Mouse (Mus musculus) midbrain, embryonic 14.5 days (tissue): Measurements from ENCODE around the gene Btbd6. TPM values are rescaled to one million over a fixed set of nuclear protein-coding genes. Genes with fewer than 3 reads are reported as not detected.

Source experiments
- ATAC-seq: fragments of 200-750 bp; cut with Nextera tagmentation; 2 replicates; pipeline ENCODE4 v1.8.0; 2017; ENCODE audit warnings: moderate number of reproducible peaks, moderate library complexity; ENCODE audit not compliant: low FRiP score, low TSS enrichment
- DNase-seq: peaks from one replicate; pipeline ENCODE4 v3.0.0-alpha.2; 2015
- H3K27ac ChIP-seq: fragments of 300-500 bp; sonication (generic); replicated peaks from 2 replicates; pipeline ENCODE4 v1.5.1; 2014; ENCODE audit warnings: mild to moderate bottlenecking, low read depth, low read length, moderate library complexity
- H3K27me3 ChIP-seq: fragments of 300-500 bp; sonication (generic); 2 replicates; pipeline ENCODE4 v1.6.1; 2014; ENCODE audit warnings: low read length, control low read depth, mixed read lengths; ENCODE audit not compliant: control insufficient read depth, insufficient read depth
- H3K36me3 ChIP-seq: fragments of 300-500 bp; sonication (generic); 2 replicates; pipeline ENCODE4 v1.6.1; 2014; ENCODE audit warnings: low read length, control low read depth; ENCODE audit not compliant: control insufficient read depth, insufficient read depth
- H3K4me1 ChIP-seq: fragments of 300-500 bp; sonication (generic); 2 replicates; pipeline ENCODE4 v1.6.1; 2014; ENCODE audit warnings: mild to moderate bottlenecking, antibody characterized with exemption, low read length, control low read depth; ENCODE audit not compliant: control insufficient read depth, insufficient read depth
- H3K4me2 ChIP-seq: fragments of 300-500 bp; sonication (generic); 2 replicates; pipeline ENCODE4 v1.6.1; 2014; ENCODE audit warnings: mild to moderate bottlenecking, low read length, moderate library complexity
- H3K4me3 ChIP-seq: fragments of 300-500 bp; sonication (generic); replicated peaks from 2 replicates; pipeline ENCODE4 v1.5.1; 2014; ENCODE audit warnings: low read depth, low read length
- H3K9ac ChIP-seq: fragments of 300-500 bp; sonication (generic); replicated peaks from 2 replicates; pipeline ENCODE4 v1.6.1; 2014; ENCODE audit warnings: mild to moderate bottlenecking, low read length, moderate library complexity
- H3K9me3 ChIP-seq: fragments of 300-500 bp; sonication (generic); 2 replicates; pipeline ENCODE4 v1.6.1; 2016; ENCODE audit warnings: low read length, control low read depth, mixed read lengths; ENCODE audit not compliant: control insufficient read depth
- WGBS: fragments of 180-500 bp; shearing (Covaris S2); extraction: QIAGEN DNeasy Blood & Tissue Kit; methylation state at CpG from one replicate; pipeline ENCODE4 v1.1.7; 2014; 5-methylcytosine and 5-hydroxymethylcytosine counted together
- polyA plus RNA-seq: library from polyadenylated mRNA; unstranded; fragments of >200 nt; fragmentation: Nextera tagmentation; extraction: Ambion mirVana; gene quantifications from 2 replicates; pipeline ENCODE4 v1.2.1, GENCODE M21; 2014

Btbd6 gene
- polyA plus RNA-seq, 1 experiment from 2014 or later, result 49.8 TPM

GRCm38 (mm10) chr12:113021488-113021887, 45.2 kb downstream of the Btbd6 start:
- H3K27me3 ChIP-seq, result no peaks in the 10 kb centered on the region
- peaks cover 22% of the 10 kb centered on the region for H3K36me3 ChIP-seq
- H3K9ac ChIP-seq, result no peak overlapping the region
- no peak overlapping the region for H3K4me2 ChIP-seq
- ATAC-seq (no peak), DNase-seq (no peak)
- no peak overlapping the region for H3K4me3 ChIP-seq
- peaks cover 10% of the 10 kb centered on the region; the same call in 1 of the 2 replicates for H3K4me1 ChIP-seq
- H3K27ac ChIP-seq, result no peak overlapping the region
- H3K9me3 ChIP-seq, result no peaks in the 10 kb centered on the region

- H3K4me2 ChIP-seq, result no peak overlapping the region
- peaks cover 22% of the 10 kb centered on the region for H3K36me3 ChIP-seq
- DNase-seq (no peak), ATAC-seq (no peak)
- no peaks in the 10 kb centered on the region for H3K9me3 ChIP-seq
- no peaks in the 10 kb centered on the region for H3K27me3 ChIP-seq
- peaks cover 7% of the 10 kb centered on the region for H3K4me1 ChIP-seq
- WGBS, result 85% methylated on average over 4 of the region's 4 CpGs
- no peak overlapping the region for H3K9ac ChIP-seq
- no peak overlapping the region for H3K4me3 ChIP-seq
- no peak overlapping the region for H3K27ac ChIP-seq
Measured at GRCm38 (mm10) chr12:113023082-113023481, 46.8 kb downstream of the Btbd6 start.

- Histone ChIP-seq H3K9ac (no peak overlapping the region), H3K4me2 (no peak overlapping the region), H3K36me3 (peaks cover 11% of the 10 kb centered on the region), H3K27ac (no peak overlapping the region), H3K9me3 (no peaks in the 10 kb centered on the region), H3K27me3 (no peaks in the 10 kb centered on the region), H3K4me3 (no peak overlapping the region), H3K4me1 (peaks cover 15% of the 10 kb centered on the region)
- 100% methylated on average over 1 of the region's 1 CpGs for WGBS
- DNase-seq, result no peak
- no peak for ATAC-seq
Measured at GRCm38 (mm10) chr12:113026557-113026956, 50.3 kb downstream of the Btbd6 start.

- WGBS, result 96% methylated on average over 2 of the region's 2 CpGs
- Histone ChIP-seq H3K4me3 (no peak overlapping the region), H3K27ac (peak overlapping the region; percentile 20; the same call in 1 of the 2 replicates), H3K36me3 (peaks cover 6% of the 10 kb centered on the region; the same call in 1 of the 2 replicates), H3K9ac (no peak overlapping the region), H3K4me1 (peaks cover 20% of the 10 kb centered on the region), H3K27me3 (no peaks in the 10 kb centered on the region), H3K4me2 (no peak overlapping the region), H3K9me3 (no peaks in the 10 kb centered on the region)
- ATAC-seq, result no peak
- no peak for DNase-seq
Measured at GRCm38 (mm10) chr12:113027495-113027894, 51.2 kb downstream of the Btbd6 start.

GRCm38 (mm10) chr12:113028067-113028466, 51.8 kb downstream of the Btbd6 start:
- H3K4me3 ChIP-seq, result no peak overlapping the region
- H3K9me3 ChIP-seq, result no peaks in the 10 kb centered on the region
- no peaks in the 10 kb centered on the region for H3K27me3 ChIP-seq
- H3K27ac ChIP-seq, result peak overlapping the region; percentile 21
- WGBS, result 37% methylated on average over 5 of the region's 5 CpGs
- no peak overlapping the region for H3K9ac ChIP-seq
- peak; percentile 46; the same call in 1 of the 2 replicates for ATAC-seq
- peaks cover 26% of the 10 kb centered on the region for H3K4me1 ChIP-seq
- DNase-seq, result peak; percentile 29
- H3K4me2 ChIP-seq, result no peak overlapping the region
- H3K36me3 ChIP-seq, result peaks cover 6% of the 10 kb centered on the region; the same call in 1 of the 2 replicates

Other genes with a start within 250 kb of the Btbd6 start
- gene Pld4, start 215.8 kb upstream of the Btbd6 start, polyA plus RNA-seq, result 3.3 and 6.0 TPM in 2 replicates
- gene Ahnak2, start 173.8 kb upstream of the Btbd6 start, polyA plus RNA-seq, result 0.62 and 0.75 TPM in 2 replicates
- gene Clba1, start 167.5 kb upstream of the Btbd6 start, polyA plus RNA-seq, result 21.4 and 23.1 TPM in 2 replicates
- gene Cdca4, start 147.1 kb upstream of the Btbd6 start, polyA plus RNA-seq, result 45.0 and 60.8 TPM in 2 replicates
- 0.08 TPM in 1 of 2 replicates, not detected in the other for gene Gpr132, start 108.3 kb upstream of the Btbd6 start, polyA plus RNA-seq
- gene Jag2, start 46.7 kb upstream of the Btbd6 start, polyA plus RNA-seq, result 15.1 and 18.5 TPM in 2 replicates
- 53.2 and 59.4 TPM in 2 replicates for gene Nudt14, start 34.4 kb upstream of the Btbd6 start, polyA plus RNA-seq
- 37.7 and 55.1 TPM in 2 replicates for gene Brf1, start 24.2 kb downstream of the Btbd6 start, polyA plus RNA-seq
- 28.7 and 32.5 TPM in 2 replicates for gene Pacs2, start 38.0 kb downstream of the Btbd6 start, polyA plus RNA-seq
- 0.43 TPM in 1 of 2 replicates, not detected in the other for gene Tex22, start 98.0 kb downstream of the Btbd6 start, polyA plus RNA-seq
- gene Mta1, start 121.8 kb downstream of the Btbd6 start, polyA plus RNA-seq, result 20.8 and 22.0 TPM in 2 replicates
- gene Crip2, start 163.8 kb downstream of the Btbd6 start, polyA plus RNA-seq, result 297 and 329 TPM in 2 replicates
- gene Crip1, start 169.8 kb downstream of the Btbd6 start, polyA plus RNA-seq, result 16.5 and 26.8 TPM in 2 replicates
- gene Tedc1, start 179.9 kb downstream of the Btbd6 start, polyA plus RNA-seq, result 11.9 and 14.1 TPM in 2 replicates
- 24.5 and 61.9 TPM in 2 replicates for gene Tmem121, start 209.4 kb downstream of the Btbd6 start, polyA plus RNA-seq